In the genomic region with DNA sequence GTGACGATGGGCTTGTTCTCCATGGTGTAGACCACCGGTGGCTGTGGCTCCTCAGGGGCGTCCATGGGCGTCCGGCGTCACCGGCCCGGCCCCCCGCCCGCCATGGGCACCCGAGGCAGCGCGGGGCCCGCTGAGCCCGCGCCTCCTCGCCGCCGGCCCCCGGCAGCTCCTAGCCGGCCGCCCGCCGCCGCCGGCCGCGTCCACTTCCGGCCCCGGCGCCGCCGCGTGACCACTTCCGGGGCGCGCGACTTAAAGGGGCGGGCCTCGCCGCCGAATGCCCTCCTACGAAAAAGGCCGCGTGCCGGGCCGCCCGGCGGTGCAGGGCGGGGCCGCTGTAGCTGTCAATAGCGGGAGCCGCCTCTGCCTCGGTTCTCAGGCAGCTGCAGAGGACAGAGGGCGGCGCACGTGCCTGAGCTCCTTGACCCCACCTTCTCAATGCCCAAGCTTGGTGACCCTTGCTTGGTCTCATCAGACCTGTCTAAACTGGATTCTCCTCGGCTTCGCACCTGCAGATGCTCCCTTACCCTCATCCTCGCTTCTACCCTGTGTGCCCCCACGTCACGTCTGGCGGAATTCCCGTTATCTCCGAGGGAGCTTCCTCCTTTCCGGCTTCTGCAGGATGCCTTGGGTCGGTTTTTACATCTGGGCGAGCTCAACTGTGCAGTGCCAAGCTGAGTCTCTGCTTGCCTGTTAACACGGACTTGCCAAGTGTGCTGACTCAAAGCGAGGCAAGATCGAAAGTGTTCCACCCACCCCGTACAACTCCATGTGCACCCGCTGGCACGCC, we compare ENCODE assay signal across 8 mouse cellular contexts. TPM values are rescaled to one million over a fixed set of nuclear protein-coding genes. Genes with fewer than 3 reads are reported as not detected.
DNase-seq lines count a peak whose midpoint lies in the region; ATAC-seq and TF ChIP-seq lines count a peak whose summit lies in the region.

A gene (minus strand): TSS at position 204 of the 787 bp plus-strand sequence.

- TF ChIP-seq CTCF in bone marrow macrophage, adult 2 months (IDR thresholded peaks at IDR 0.05; ENCODE audit: low read depth, low read length) = no peak
- TF ChIP-seq CTCF in embryonic fibroblast, embryonic 13.5 days (IDR thresholded peaks at IDR 0.05; ENCODE audit: borderline replicate concordance, insufficient read depth, low read length) = no peak

- WGBS in heart, embryonic 10.5 days = under 1% methylated on average over 64 of the region's 74 CpGs
- under 1% methylated on average over 57 of the region's 74 CpGs for WGBS in kidney, embryonic 15.5 days

- H3K4me2 ChIP-seq in kidney, embryonic 15.5 days = peak within 1 kb of the TSS; percentile 93

- H3K9ac ChIP-seq in kidney, embryonic 15.5 days = peak within 1 kb of the TSS; percentile 73

- H3K4me1 ChIP-seq in bone marrow macrophage, adult 2 months (ENCODE audit: control insufficient read depth, insufficient read depth, low read length) = peaks cover 10% of the 10 kb centered on the region
- no peaks in the 10 kb centered on the region for H3K4me1 ChIP-seq in embryonic fibroblast, embryonic 13.5 days (ENCODE audit: control insufficient read depth, insufficient read depth, low read length)
- H3K4me1 ChIP-seq in heart, embryonic 10.5 days = peaks cover 23% of the 10 kb centered on the region
- H3K4me1 ChIP-seq in kidney, embryonic 15.5 days = peaks cover 20% of the 10 kb centered on the region

- no peaks in the 10 kb centered on the region for H3K27me3 ChIP-seq in heart, embryonic 10.5 days (ENCODE audit: insufficient read depth, poor library complexity, severe bottlenecking)
- H3K27me3 ChIP-seq in kidney, embryonic 15.5 days = no peaks in the 10 kb centered on the region

- peak within 1 kb of the TSS; percentile 88 for H3K4me3 ChIP-seq in bone marrow macrophage, adult 2 months (ENCODE audit: insufficient read depth, low read length)
- H3K4me3 ChIP-seq in embryonic fibroblast, embryonic 13.5 days (ENCODE audit: insufficient read depth, low read length) = peak within 1 kb of the TSS; percentile 87
- H3K4me3 ChIP-seq in heart, embryonic 10.5 days = peak within 1 kb of the TSS; percentile 96
- H3K4me3 ChIP-seq in kidney, embryonic 15.5 days (replicated peaks) = peak within 1 kb of the TSS; percentile 86

- DNase-seq in 416B (ENCODE audit: low read depth) = peak; percentile 82
- peak; percentile 92 for DNase-seq in heart, embryonic 10.5 days (ENCODE audit: low spot score)
- DNase-seq in liver = peak; percentile 94
- peak; percentile 90 to 95 for DNase-seq in spleen, postnatal 4 days (ENCODE audit: low spot score in 2 of 2)

- no peak for TF ChIP-seq POLR2A in bone marrow macrophage, adult 2 months (IDR thresholded peaks at IDR 0.05; ENCODE audit: borderline replicate concordance, low read depth, low read length)
- TF ChIP-seq POLR2A in embryonic fibroblast, embryonic 13.5 days (IDR thresholded peaks at IDR 0.05; ENCODE audit: low read depth, low read length) = peak; percentile 62

- peak within 1 kb of the TSS; percentile 35 for H3K27ac ChIP-seq in bone marrow macrophage, adult 2 months (ENCODE audit: insufficient read depth, low read depth, low read length)
- no peak within 1 kb of the TSS for H3K27ac ChIP-seq in embryonic fibroblast, embryonic 13.5 days (ENCODE audit: insufficient read depth, low read length)
- peak within 1 kb of the TSS; percentile 89 for H3K27ac ChIP-seq in heart, embryonic 10.5 days
- H3K27ac ChIP-seq in kidney, embryonic 15.5 days = peak within 1 kb of the TSS; percentile 23; the same call in 1 of the 2 replicates

- no peaks in the 10 kb centered on the region for H3K9me3 ChIP-seq in heart, embryonic 10.5 days
- H3K9me3 ChIP-seq in kidney, embryonic 15.5 days (replicated peaks) = no peaks in the 10 kb centered on the region

- H3K36me3 ChIP-seq in heart, embryonic 10.5 days = peaks cover 6% of the 10 kb centered on the region; the same call in 1 of the 2 replicates
- no peaks in the 10 kb centered on the region for H3K36me3 ChIP-seq in kidney, embryonic 15.5 days

- peak; percentile 96 for ATAC-seq in kidney, embryonic 15.5 days (replicated peaks; ENCODE audit: low FRiP score)
- ATAC-seq in monocyte, adult 5-6 weeks (replicated peaks; ENCODE audit: insufficient number of reproducible peaks, low FRiP score, low TSS enrichment, poor library complexity, severe bottlenecking) = peak; percentile 81

RNA-seq across cellular contexts. Expression of the gene that starts here (rescaled TPM):
- 25.2 and 29.6 TPM in 2 replicates for polyA plus RNA-seq in bone marrow macrophage, adult 2 months (2012; ENCODE audit: insufficient read depth, insufficient read length, missing spikeins)
- 28.8 and 31.0 TPM in 2 replicates for polyA plus RNA-seq in embryonic fibroblast, embryonic 13.5 days (2011; ENCODE audit: insufficient read length, low read depth, missing spikeins)
- polyA plus RNA-seq in heart, embryonic 10.5 days (2016; fragmentation: Nextera tagmentation; extraction: Ambion mirVana) = 11.1 and 13.5 TPM in 2 replicates
- 12.5 and 12.7 TPM in 2 replicates for polyA plus RNA-seq in kidney, embryonic 15.5 days (2015; fragmentation: Nextera tagmentation; extraction: Ambion mirVana)
- total RNA-seq in monocyte, adult 5-6 weeks (2017) = 30.4 to 42.5 TPM (median 37.6 TPM) in 3 replicates
